Mouse (Mus musculus) thymus, postnatal 25 days (tissue): ENCODE results near the gene Akt2.

Source experiments
- DNase-seq: peaks from one replicate; pipeline ENCODE4 v3.0.0; 2022

Akt2 gene

GRCm38 (mm10) chr7:27591266-27592216, at the start of gene Akt2:
Gene Akt2, plus strand, starts transcription at chr7:27591552.
- peak; percentile 96 for DNase-seq

- no peak for DNase-seq
Observed at GRCm38 (mm10) chr7:27541922-27542321, 49.4 kb upstream of the Akt2 start.

- DNase-seq: peak; percentile 96
Observed at GRCm38 (mm10) chr7:27542392-27543033, 48.8 kb upstream of the Akt2 start.

- no peak for DNase-seq
Observed at GRCm38 (mm10) chr7:27543065-27543464, 48.3 kb upstream of the Akt2 start.

- no peak for DNase-seq
Observed at GRCm38 (mm10) chr7:27543851-27544250, 47.5 kb upstream of the Akt2 start.

GRCm38 (mm10) chr7:27544675-27545370, 46.5 kb upstream of the Akt2 start:
- DNase-seq: peak; percentile 80

GRCm38 (mm10) chr7:27549597-27549996, 41.8 kb upstream of the Akt2 start:
- no peak for DNase-seq

GRCm38 (mm10) chr7:27552070-27552469, 39.3 kb upstream of the Akt2 start:
- no peak for DNase-seq

- peak; percentile 95 for DNase-seq
Observed at GRCm38 (mm10) chr7:27552931-27553513, 38.3 kb upstream of the Akt2 start, which contains the start of the genes Pld3 and 2310022A10Rik. Gene Pld3, minus strand, starts transcription at chr7:27553218. Gene 2310022A10Rik, plus strand, starts transcription at chr7:27553233.

GRCm38 (mm10) chr7:27560291-27560887, 31.0 kb upstream of the Akt2 start:
- no peak for DNase-seq

GRCm38 (mm10) chr7:27560978-27561377, 30.4 kb upstream of the Akt2 start:
- no peak for DNase-seq

GRCm38 (mm10) chr7:27569580-27570224, 21.6 kb upstream of the Akt2 start:
- no peak for DNase-seq

GRCm38 (mm10) chr7:27572133-27572532, 19.2 kb upstream of the Akt2 start:
- no peak for DNase-seq

GRCm38 (mm10) chr7:27574124-27574880, 17.1 kb upstream of the Akt2 start:
- no peak for DNase-seq

- DNase-seq: peak; percentile 62
Observed at GRCm38 (mm10) chr7:27576914-27577313, 14.4 kb upstream of the Akt2 start.

- no peak for DNase-seq
Observed at GRCm38 (mm10) chr7:27577589-27577988, 13.8 kb upstream of the Akt2 start.

- DNase-seq: no peak
Observed at GRCm38 (mm10) chr7:27578465-27578864, 12.9 kb upstream of the Akt2 start.

- no peak for DNase-seq
Observed at GRCm38 (mm10) chr7:27580380-27581174, 10.8 kb upstream of the Akt2 start.

- DNase-seq: no peak
Observed at GRCm38 (mm10) chr7:27586861-27587260, 4.5 kb upstream of the Akt2 start.

- no peak for DNase-seq
Observed at GRCm38 (mm10) chr7:27587741-27588140, 3.6 kb upstream of the Akt2 start.
